Mouse (Mus musculus) E14TG2a.4 (cell line): Measurements from ENCODE around the gene Ilf2.

Experiments
- CTCF ChIP-seq: conservative IDR thresholded peaks from 2 replicates; pipeline ENCODE4 v1.5.1; 2014; ENCODE audit warnings: low read length
- NANOG ChIP-seq: IDR thresholded peaks from 2 replicates; pipeline ENCODE4 v1.6.1; 2014; ENCODE audit warnings: borderline replicate concordance, low read length, mixed read lengths
- POU5F1 ChIP-seq: IDR thresholded peaks from 2 replicates; pipeline ENCODE4 v1.6.1; 2014; ENCODE audit warnings: low read length, borderline replicate concordance

GRCm38 (mm10) chr3:90493831-90494540, 18.1 kb downstream of the Ilf2 start:
- TF ChIP-seq CTCF (no peak), POU5F1 (no peak), NANOG (no peak)
